Mouse (Mus musculus) stomach, embryonic 16.5 days (tissue): ENCODE results near the gene Gbf1. TPM values are rescaled to one million over a fixed set of nuclear protein-coding genes. Genes with fewer than 3 reads are reported as not detected.

ENCODE experiments used
- ATAC-seq: fragments of 200-750 bp; cut with Nextera tagmentation; 2 replicates; pipeline ENCODE4 v1.8.0; 2017; ENCODE audit warnings: moderate number of reproducible peaks, moderate TSS enrichment; ENCODE audit not compliant: insufficient read depth, low FRiP score
- H3K27ac ChIP-seq: fragments of 300-500 bp; sonication (generic); 2 replicates; pipeline ENCODE4 v1.5.1; 2014; ENCODE audit warnings: low read length
- H3K27me3 ChIP-seq: fragments of 300-500 bp; sonication (generic); 2 replicates; pipeline ENCODE4 v1.6.1; 2014; ENCODE audit warnings: low read length, control low read depth, mixed read lengths; ENCODE audit not compliant: control insufficient read depth, insufficient read depth
- H3K36me3 ChIP-seq: fragments of 300-500 bp; sonication (generic); 2 replicates; pipeline ENCODE4 v1.6.1; 2014; ENCODE audit warnings: low read length; ENCODE audit not compliant: control insufficient read depth, insufficient read depth
- H3K4me1 ChIP-seq: fragments of 300-500 bp; sonication (generic); 2 replicates; pipeline ENCODE4 v1.6.1; 2014; ENCODE audit warnings: low read length, control low read depth, mixed read lengths; ENCODE audit not compliant: control insufficient read depth, insufficient read depth
- H3K4me2 ChIP-seq: fragments of 300-500 bp; sonication (generic); 2 replicates; pipeline ENCODE4 v1.6.1; 2014; ENCODE audit warnings: low read depth, low read length, mixed read lengths
- H3K4me3 ChIP-seq: fragments of 300-500 bp; sonication (generic); replicated peaks from 2 replicates; pipeline ENCODE4 v1.5.1; 2014; ENCODE audit warnings: mild to moderate bottlenecking, low read length
- H3K9ac ChIP-seq: fragments of 300-500 bp; sonication (generic); 2 replicates; pipeline ENCODE4 v1.6.1; 2014; ENCODE audit warnings: low read length
- H3K9me3 ChIP-seq: fragments of 300-500 bp; sonication (generic); replicated peaks from 2 replicates; pipeline ENCODE4 v1.6.1; 2016; ENCODE audit warnings: low read length, control low read depth; ENCODE audit not compliant: control insufficient read depth
- WGBS: fragments of 180-500 bp; shearing (Covaris S2); extraction: QIAGEN DNeasy Blood & Tissue Kit; methylation state at CpG from one replicate; pipeline ENCODE4 v1.1.7; 2014; 5-methylcytosine and 5-hydroxymethylcytosine counted together
- polyA plus RNA-seq: library from polyadenylated mRNA; unstranded; fragments of >200 nt; fragmentation: Nextera tagmentation; extraction: Ambion mirVana; gene quantifications from 2 replicates; pipeline ENCODE4 v1.2.1, GENCODE M21; 2015

Gbf1 gene
- polyA plus RNA-seq, 1 experiment from 2014 or later: 40.4 TPM

GRCm38 (mm10) chr19:46248991-46249390, 96.7 kb downstream of the Gbf1 start:
- H3K4me1 ChIP-seq: peaks cover 5% of the 10 kb centered on the region; the same call in 1 of the 2 replicates
- H3K9ac ChIP-seq: no peak overlapping the region
- ATAC-seq: no peak
- H3K4me2 ChIP-seq: no peak overlapping the region
- H3K27ac ChIP-seq: no peak overlapping the region
- H3K4me3 ChIP-seq: no peak overlapping the region
- WGBS: 32% methylated on average over 7 of the region's 7 CpGs
- 0 out of 2 replicates have a peak, but pooled peaks cover 4% of the 10 kb centered on the region for H3K36me3 ChIP-seq
- no peaks in the 10 kb centered on the region for H3K9me3 ChIP-seq
- H3K27me3 ChIP-seq: no peaks in the 10 kb centered on the region

- Histone ChIP-seq H3K27ac (no peak overlapping the region), H3K36me3 (0 out of 2 replicates have a peak, but pooled peaks cover 4% of the 10 kb centered on the region), H3K27me3 (no peaks in the 10 kb centered on the region), H3K4me1 (peaks cover 2% of the 10 kb centered on the region; the same call in 1 of the 2 replicates), H3K4me3 (no peak overlapping the region), H3K9me3 (no peaks in the 10 kb centered on the region), H3K9ac (no peak overlapping the region), H3K4me2 (no peak overlapping the region)
- no peak for ATAC-seq
- WGBS: 32% methylated on average over 7 of the region's 7 CpGs
These were observed 101.9 kb downstream of the Gbf1 start for GRCm38 (mm10) chr19:46254163-46254752.

GRCm38 (mm10) chr19:46264762-46265161, 112.5 kb downstream of the Gbf1 start:
- ATAC-seq: no peak
- Histone ChIP-seq H3K9me3 (no peaks in the 10 kb centered on the region), H3K4me3 (no peak overlapping the region), H3K4me1 (no peaks in the 10 kb centered on the region), H3K36me3 (peaks cover 5% of the 10 kb centered on the region; the same call in 1 of the 2 replicates), H3K9ac (no peak overlapping the region), H3K27me3 (no peaks in the 10 kb centered on the region), H3K4me2 (no peak overlapping the region), H3K27ac (no peak overlapping the region)
- WGBS: 88% methylated on average over 7 of the region's 7 CpGs

GRCm38 (mm10) chr19:46275307-46275706, 123.0 kb downstream of the Gbf1 start:
- H3K9me3 ChIP-seq: no peaks in the 10 kb centered on the region
- ATAC-seq: no peak
- H3K9ac ChIP-seq: no peak overlapping the region
- no peaks in the 10 kb centered on the region for H3K4me1 ChIP-seq
- H3K27me3 ChIP-seq: no peaks in the 10 kb centered on the region
- H3K4me2 ChIP-seq: no peak overlapping the region
- no peak overlapping the region for H3K27ac ChIP-seq
- H3K36me3 ChIP-seq: peaks cover 24% of the 10 kb centered on the region
- H3K4me3 ChIP-seq: no peak overlapping the region

GRCm38 (mm10) chr19:46282081-46282849, 130.0 kb downstream of the Gbf1 start:
- Histone ChIP-seq H3K27me3 (no peaks in the 10 kb centered on the region), H3K4me1 (no peaks in the 10 kb centered on the region), H3K9ac (no peak overlapping the region), H3K9me3 (no peaks in the 10 kb centered on the region), H3K27ac (no peak overlapping the region), H3K4me3 (no peak overlapping the region), H3K4me2 (no peak overlapping the region), H3K36me3 (peaks cover 38% of the 10 kb centered on the region)
- no peak for ATAC-seq
- WGBS: 94% methylated on average over 11 of the region's 11 CpGs

GRCm38 (mm10) chr19:46284686-46285085, 132.4 kb downstream of the Gbf1 start:
- no peak overlapping the region for H3K4me3 ChIP-seq
- ATAC-seq: no peak
- H3K27ac ChIP-seq: no peak overlapping the region
- H3K9ac ChIP-seq: no peak overlapping the region
- 91% methylated on average over 4 of the region's 4 CpGs for WGBS
- H3K4me2 ChIP-seq: no peak overlapping the region
- H3K4me1 ChIP-seq: no peaks in the 10 kb centered on the region
- peaks cover 38% of the 10 kb centered on the region for H3K36me3 ChIP-seq
- no peaks in the 10 kb centered on the region for H3K9me3 ChIP-seq
- no peaks in the 10 kb centered on the region for H3K27me3 ChIP-seq

GRCm38 (mm10) chr19:46285631-46286030, 133.3 kb downstream of the Gbf1 start:
- Histone ChIP-seq H3K4me2 (no peak overlapping the region), H3K9me3 (no peaks in the 10 kb centered on the region), H3K4me3 (no peak overlapping the region), H3K4me1 (no peaks in the 10 kb centered on the region), H3K36me3 (peaks cover 38% of the 10 kb centered on the region), H3K27me3 (no peaks in the 10 kb centered on the region), H3K27ac (no peak overlapping the region), H3K9ac (no peak overlapping the region)
- ATAC-seq: no peak
- WGBS: 77% methylated on average over 7 of the region's 7 CpGs

- H3K27ac ChIP-seq: no peak overlapping the region
- H3K9me3 ChIP-seq: no peaks in the 10 kb centered on the region
- no peak overlapping the region for H3K4me2 ChIP-seq
- peaks cover 38% of the 10 kb centered on the region for H3K36me3 ChIP-seq
- H3K4me1 ChIP-seq: no peaks in the 10 kb centered on the region
- no peak overlapping the region for H3K9ac ChIP-seq
- no peak overlapping the region for H3K4me3 ChIP-seq
- no peaks in the 10 kb centered on the region for H3K27me3 ChIP-seq
- no peak for ATAC-seq
- 94% methylated on average over 6 of the region's 6 CpGs for WGBS
These were observed 133.7 kb downstream of the Gbf1 start for GRCm38 (mm10) chr19:46286047-46286446.

GRCm38 (mm10) chr19:46286926-46287325, 134.6 kb downstream of the Gbf1 start:
- no peak for ATAC-seq
- no peak overlapping the region for H3K27ac ChIP-seq
- no peak overlapping the region for H3K9ac ChIP-seq
- no peaks in the 10 kb centered on the region for H3K9me3 ChIP-seq
- peaks cover 32% of the 10 kb centered on the region for H3K36me3 ChIP-seq
- no peak overlapping the region for H3K4me3 ChIP-seq
- H3K4me1 ChIP-seq: no peaks in the 10 kb centered on the region
- no peak overlapping the region for H3K4me2 ChIP-seq
- WGBS: 89% methylated on average over 3 of the region's 3 CpGs
- H3K27me3 ChIP-seq: no peaks in the 10 kb centered on the region
